Mouse (Mus musculus): Measurements from ENCODE around the gene Ak7.

DNA sequence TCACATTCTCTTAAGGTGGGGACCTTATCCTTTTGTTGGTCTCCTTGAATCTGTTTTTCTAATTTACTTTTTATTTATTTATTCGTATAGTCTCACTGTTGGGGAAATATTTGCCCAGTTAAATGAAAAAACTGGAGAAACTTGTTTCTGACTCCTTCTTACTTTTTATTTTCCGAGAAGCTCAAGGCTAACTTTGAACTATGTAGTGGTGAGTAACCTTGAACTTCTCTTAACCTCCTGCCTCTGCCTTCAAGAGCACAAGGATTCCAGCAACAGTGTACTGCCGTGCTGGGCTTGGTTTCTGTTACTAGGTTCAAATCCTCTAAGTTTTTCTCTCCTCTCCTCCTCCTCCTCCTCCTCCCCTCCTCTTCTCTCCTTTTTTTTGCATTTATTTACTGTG lies 55.9 kb downstream of the Ak7 start:
- TF ChIP-seq GATA1 (IDR thresholded peaks at IDR 0.05; ENCODE audit: low read length) (no peak), TAL1 (IDR thresholded peaks at IDR 0.05; ENCODE audit: low read length) (no peak)

All from erythroblast, embryonic 14.5 days (primary cell).